Mouse (Mus musculus) limb, embryonic 11.5 days (tissue): Measurements from ENCODE around the gene Uso1. TPM values are rescaled to one million over a fixed set of nuclear protein-coding genes. Genes with fewer than 3 reads are reported as not detected.
"Not testable (repeated sequence)": the region's sequence is repeated elsewhere in the genome, so short reads cannot be mapped to it uniquely, and the experiment has no call there.

Experiments
- ATAC-seq: fragments of 200-750 bp; cut with Nextera tagmentation; 2 replicates; pipeline ENCODE4 v1.8.0; 2017; ENCODE audit warnings: low read depth; ENCODE audit not compliant: insufficient number of reproducible peaks, low FRiP score, low TSS enrichment
- DNase-seq: peaks from one replicate; pipeline ENCODE4 v3.0.0-alpha.2; 2015; ENCODE audit warnings: low spot score
- H3K27ac ChIP-seq: fragments of 300-500 bp; sonication (generic); replicated peaks from 2 replicates; pipeline ENCODE4 v1.5.1; 2014; ENCODE audit warnings: low read depth, mild to moderate bottlenecking, low read length
- H3K27me3 ChIP-seq: fragments of 300-500 bp; sonication (generic); 2 replicates; pipeline ENCODE4 v1.6.1; 2014; ENCODE audit warnings: mild to moderate bottlenecking, low read length, mixed read lengths; ENCODE audit not compliant: control insufficient read depth, insufficient read depth
- H3K36me3 ChIP-seq: fragments of 300-500 bp; sonication (generic); 2 replicates; pipeline ENCODE4 v1.6.1; 2014; ENCODE audit warnings: mild to moderate bottlenecking, low read length, moderate library complexity, mixed read lengths; ENCODE audit not compliant: control insufficient read depth, insufficient read depth
- H3K4me1 ChIP-seq: fragments of 300-500 bp; sonication (generic); 2 replicates; pipeline ENCODE4 v1.6.1; 2014; ENCODE audit warnings: low read length, mixed read lengths; ENCODE audit not compliant: control insufficient read depth, insufficient read depth
- H3K4me2 ChIP-seq: fragments of 300-500 bp; sonication (generic); 2 replicates; pipeline ENCODE4 v1.6.1; 2014; ENCODE audit warnings: low read depth, mild to moderate bottlenecking, moderate library complexity; ENCODE audit not compliant: severe bottlenecking
- H3K4me3 ChIP-seq: fragments of 300-500 bp; sonication (generic); 2 replicates; pipeline ENCODE4 v1.5.1; 2014; ENCODE audit warnings: low read depth, low read length
- H3K9ac ChIP-seq: fragments of 300-500 bp; sonication (generic); 2 replicates; pipeline ENCODE4 v1.6.1; 2014; ENCODE audit warnings: mild to moderate bottlenecking, low read length
- H3K9me3 ChIP-seq: fragments of 300-500 bp; sonication (generic); 2 replicates; pipeline ENCODE4 v1.6.1; 2016; ENCODE audit warnings: low read length; ENCODE audit not compliant: control insufficient read depth
- WGBS: fragments of 180-500 bp; shearing (Covaris S2); extraction: QIAGEN DNeasy Blood & Tissue Kit; methylation state at CpG from one replicate; pipeline ENCODE4 v1.1.7; 2014; 5-methylcytosine and 5-hydroxymethylcytosine counted together
- polyA plus RNA-seq: library from polyadenylated mRNA; unstranded; fragments of >200 nt; fragmentation: Nextera tagmentation; extraction: Ambion mirVana; gene quantifications from 2 replicates; pipeline ENCODE4 v1.2.1, GENCODE M21; 2014

Uso1 gene
- polyA plus RNA-seq, 1 experiment from 2014 or later = 31.5 TPM

- DNase-seq = no peak
- H3K27ac ChIP-seq = no peak overlapping the region
- H3K27me3 ChIP-seq = no peaks in the 10 kb centered on the region
- no peaks in the 10 kb centered on the region for H3K4me1 ChIP-seq
- 97% methylated on average over 7 of the region's 7 CpGs for whole genome bisulfite sequencing
- no peak overlapping the region for H3K4me2 ChIP-seq
- peaks cover 16% of the 10 kb centered on the region for H3K36me3 ChIP-seq
- H3K9me3 ChIP-seq = no peaks in the 10 kb centered on the region
- H3K4me3 ChIP-seq = no peak overlapping the region
- ATAC-seq = no peak
- no peak overlapping the region for H3K9ac ChIP-seq
These were observed 51.2 kb downstream of the Uso1 start for GRCm38 (mm10) chr5:92188881-92189483.

- H3K27ac ChIP-seq, H3K9me3 ChIP-seq, H3K4me2 ChIP-seq, ATAC-seq, H3K27me3 ChIP-seq, H3K4me3 ChIP-seq, H3K9ac ChIP-seq, H3K4me1 ChIP-seq, H3K36me3 ChIP-seq: not testable (repeated sequence)
- WGBS = 72% methylated on average over 2 of the region's 2 CpGs
- DNase-seq = peak; percentile 49
These were observed 58.0 kb downstream of the Uso1 start for GRCm38 (mm10) chr5:92195716-92196115.

- H3K4me3 ChIP-seq = no peak overlapping the region
- no peak overlapping the region for H3K4me2 ChIP-seq
- peaks cover 9% of the 10 kb centered on the region; the same call in 1 of the 2 replicates for H3K36me3 ChIP-seq
- no peaks in the 10 kb centered on the region for H3K9me3 ChIP-seq
- 90% methylated on average over 15 of the region's 15 CpGs for WGBS
- H3K9ac ChIP-seq = no peak overlapping the region
- no peaks in the 10 kb centered on the region for H3K27me3 ChIP-seq
- DNase-seq = no peak
- no peak for ATAC-seq
- H3K27ac ChIP-seq = no peak overlapping the region
- H3K4me1 ChIP-seq = no peaks in the 10 kb centered on the region
These were observed 59.4 kb downstream of the Uso1 start for GRCm38 (mm10) chr5:92196895-92197811.

- DNase-seq = no peak
- Histone ChIP-seq H3K27me3 (no peaks in the 10 kb centered on the region), H3K27ac (no peak overlapping the region), H3K4me2 (no peak overlapping the region), H3K4me1 (no peaks in the 10 kb centered on the region), H3K36me3 (peaks cover 9% of the 10 kb centered on the region; the same call in 1 of the 2 replicates), H3K9ac (no peak overlapping the region), H3K4me3 (no peak overlapping the region), H3K9me3 (no peaks in the 10 kb centered on the region)
- ATAC-seq = no peak
- 88% methylated on average over 8 of the region's 8 CpGs for WGBS
These were observed 60.5 kb downstream of the Uso1 start for GRCm38 (mm10) chr5:92198266-92198665.

GRCm38 (mm10) chr5:92204162-92205036 is 66.7 kb downstream of the Uso1 start:
- Histone ChIP-seq H3K9ac (no peak overlapping the region), H3K4me2 (no peak overlapping the region), H3K4me1 (no peaks in the 10 kb centered on the region), H3K9me3 (no peaks in the 10 kb centered on the region), H3K4me3 (no peak overlapping the region), H3K27ac (no peak overlapping the region), H3K27me3 (no peaks in the 10 kb centered on the region), H3K36me3 (peaks cover 4% of the 10 kb centered on the region; the same call in 1 of the 2 replicates)
- ATAC-seq (no peak), DNase-seq (no peak)
- 83% methylated on average over 6 of the region's 6 CpGs for WGBS

GRCm38 (mm10) chr5:92205184-92205583 is 67.4 kb downstream of the Uso1 start:
- Histone ChIP-seq H3K36me3 (peaks cover 4% of the 10 kb centered on the region; the same call in 1 of the 2 replicates), H3K27ac (no peak overlapping the region), H3K4me3 (no peak overlapping the region), H3K4me1 (no peaks in the 10 kb centered on the region), H3K27me3 (no peaks in the 10 kb centered on the region), H3K9me3 (no peaks in the 10 kb centered on the region), H3K4me2 (no peak overlapping the region), H3K9ac (no peak overlapping the region)
- DNase-seq (no peak), ATAC-seq (no peak)
- 94% methylated on average over 7 of the region's 7 CpGs for WGBS

GRCm38 (mm10) chr5:92205706-92206105 is 68.0 kb downstream of the Uso1 start:
- H3K9me3 ChIP-seq = no peaks in the 10 kb centered on the region
- peaks cover 4% of the 10 kb centered on the region; the same call in 1 of the 2 replicates for H3K36me3 ChIP-seq
- no peaks in the 10 kb centered on the region for H3K4me1 ChIP-seq
- ATAC-seq (no peak), DNase-seq (no peak)
- no peak overlapping the region for H3K27ac ChIP-seq
- no peaks in the 10 kb centered on the region for H3K27me3 ChIP-seq
- H3K9ac ChIP-seq = no peak overlapping the region
- H3K4me3 ChIP-seq = no peak overlapping the region
- H3K4me2 ChIP-seq = no peak overlapping the region
- 91% methylated on average over 5 of the region's 5 CpGs for WGBS

- DNase-seq (no peak), ATAC-seq (no peak)
- Histone ChIP-seq H3K9ac (no peak overlapping the region), H3K4me3 (no peak overlapping the region), H3K4me2 (no peak overlapping the region), H3K27me3 (no peaks in the 10 kb centered on the region), H3K27ac (no peak overlapping the region), H3K9me3 (no peaks in the 10 kb centered on the region), H3K36me3 (peaks cover 4% of the 10 kb centered on the region; the same call in 1 of the 2 replicates), H3K4me1 (no peaks in the 10 kb centered on the region)
- 90% methylated on average over 6 of the region's 6 CpGs for WGBS
These were observed 68.4 kb downstream of the Uso1 start for GRCm38 (mm10) chr5:92206121-92206520.
